Mouse (Mus musculus): Measurements from ENCODE around the gene Arf4. TPM values are rescaled to one million over a fixed set of nuclear protein-coding genes. Genes with fewer than 3 reads are reported as not detected.

Gene Arf4
- polyA plus RNA-seq (2012): 8.4 TPM in 2 replicates

DNA sequence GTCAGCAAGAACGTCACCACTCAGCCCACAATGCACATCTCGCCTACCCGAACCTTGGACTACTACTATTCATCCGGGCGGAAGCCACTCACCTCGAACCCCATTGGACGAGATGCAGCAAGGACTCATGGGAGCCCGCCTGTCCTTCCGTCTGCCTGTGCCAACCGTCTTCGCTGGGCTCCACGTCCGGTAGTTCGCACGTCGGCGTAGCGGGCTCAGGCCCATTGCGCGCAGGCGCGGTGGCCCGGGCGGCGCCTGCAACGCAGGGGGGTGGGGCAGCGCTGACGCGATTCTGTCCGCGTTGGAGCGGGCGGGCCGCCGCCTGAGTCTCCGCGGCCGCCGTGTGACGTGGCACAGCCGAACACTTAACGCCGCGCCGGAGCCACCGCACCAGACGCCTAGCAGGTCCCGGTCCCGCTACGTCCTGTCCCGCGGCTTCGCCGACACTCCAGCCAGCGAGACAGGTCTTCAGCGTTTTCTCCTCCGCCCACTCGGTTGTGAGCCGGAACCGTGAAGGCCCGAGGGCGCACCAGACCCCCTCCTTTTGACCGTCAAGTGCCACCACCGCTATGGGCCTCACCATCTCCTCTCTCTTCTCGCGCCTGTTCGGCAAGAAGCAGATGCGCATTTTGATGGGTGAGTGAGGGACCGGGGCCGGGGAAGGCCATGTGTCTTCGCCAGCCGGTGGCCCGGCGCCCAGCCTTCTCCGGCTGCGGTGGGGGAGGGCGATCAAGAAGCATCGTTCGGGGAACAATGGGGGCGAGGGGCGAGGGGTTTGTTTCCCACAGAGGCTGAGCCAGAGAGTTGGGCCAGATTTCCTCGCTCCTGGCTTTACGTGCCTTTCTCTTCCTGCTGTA lies at the start of gene Arf4:
TSS of gene Arf4 (plus strand) at position 224 of the 857 bp plus-strand sequence.
- no peak for TF ChIP-seq TAL1 (IDR thresholded peaks at IDR 0.05; ENCODE audit: low read length)
- TF ChIP-seq GATA1 (IDR thresholded peaks at IDR 0.05; ENCODE audit: low read length): no peak
- Histone ChIP-seq H3K4me1 (ENCODE audit: control insufficient read depth) (peaks cover 38% of the 10 kb centered on the region), H3K9me3 (ENCODE audit: control insufficient read depth, low read length) (no peaks in the 10 kb centered on the region), H3K27me3 (ENCODE audit: control insufficient read depth) (no peaks in the 10 kb centered on the region), H3K4me3 (replicated peaks) (peak within 1 kb of the TSS; percentile 99), H3K36me3 (ENCODE audit: control insufficient read depth) (peaks cover 7% of the 10 kb centered on the region)

DNA sequence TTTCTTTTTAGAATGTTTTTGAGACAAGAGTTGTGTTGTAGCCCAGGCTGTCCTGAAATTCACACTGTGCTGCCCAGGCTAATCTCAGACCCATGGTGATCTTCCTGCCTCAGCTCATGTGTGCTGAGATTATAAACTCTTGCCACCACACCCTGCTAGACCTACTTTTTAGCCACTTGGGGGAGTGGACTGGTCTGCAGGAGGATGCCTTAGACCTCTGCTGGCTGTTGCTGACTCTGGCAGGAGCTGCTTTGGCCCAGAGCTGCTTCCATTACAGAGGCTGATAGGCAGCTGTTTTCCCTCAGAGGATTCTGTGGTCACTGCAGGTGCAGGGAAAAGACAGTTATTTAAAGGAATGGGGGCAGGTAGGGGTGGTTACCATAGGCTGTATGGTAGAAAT lies 46.5 kb upstream of the Arf4 start:
- Histone ChIP-seq H3K9me3 (ENCODE audit: control insufficient read depth, low read length) (no peaks in the 10 kb centered on the region), H3K4me3 (replicated peaks) (no peak overlapping the region), H3K27me3 (ENCODE audit: control insufficient read depth) (no peaks in the 10 kb centered on the region), H3K4me1 (ENCODE audit: control insufficient read depth) (peaks cover 72% of the 10 kb centered on the region), H3K36me3 (ENCODE audit: control insufficient read depth) (peaks cover 24% of the 10 kb centered on the region)
- TF ChIP-seq TAL1 (IDR thresholded peaks at IDR 0.05; ENCODE audit: low read length): no peak
- TF ChIP-seq GATA1 (IDR thresholded peaks at IDR 0.05; ENCODE audit: low read length): no peak

DNA sequence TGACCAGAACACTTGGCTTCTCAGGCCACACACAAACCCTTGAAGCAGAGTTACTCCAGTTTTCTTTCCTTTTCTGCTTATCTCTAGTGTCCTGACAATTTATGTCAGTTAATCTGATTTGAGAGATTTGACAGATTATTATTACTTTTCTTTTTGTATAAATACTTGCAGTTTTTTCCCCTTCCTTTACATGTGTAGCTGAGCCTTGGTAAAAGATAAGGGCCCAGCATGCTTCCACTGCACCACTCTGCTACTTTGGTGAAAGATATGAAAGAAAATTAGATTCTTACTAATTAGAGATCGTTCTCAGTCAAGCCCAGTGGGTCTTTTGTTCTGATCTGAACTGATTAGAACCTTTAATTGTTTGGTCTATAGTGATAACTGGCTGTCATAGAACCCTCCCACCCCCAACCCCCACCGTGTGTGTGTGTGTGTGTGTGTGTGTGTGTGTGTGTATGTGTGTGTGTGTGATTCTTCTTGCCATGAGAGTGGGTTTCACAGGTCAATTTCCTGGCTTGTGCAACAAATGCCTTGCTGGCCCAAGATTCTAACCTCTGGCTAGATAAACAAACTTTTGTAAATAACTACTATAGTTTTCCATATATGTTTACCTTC lies 44.5 kb upstream of the Arf4 start:
- H3K27me3 ChIP-seq (ENCODE audit: control insufficient read depth): no peaks in the 10 kb centered on the region
- peaks cover 63% of the 10 kb centered on the region for H3K4me1 ChIP-seq (ENCODE audit: control insufficient read depth)
- peaks cover 36% of the 10 kb centered on the region for H3K36me3 ChIP-seq (ENCODE audit: control insufficient read depth)
- H3K9me3 ChIP-seq (ENCODE audit: control insufficient read depth, low read length): peaks cover 5% of the 10 kb centered on the region
- TF ChIP-seq TAL1 (IDR thresholded peaks at IDR 0.05; ENCODE audit: low read length) (no peak), GATA1 (IDR thresholded peaks at IDR 0.05; ENCODE audit: low read length) (no peak)
- no peak overlapping the region for H3K4me3 ChIP-seq (replicated peaks)

DNA sequence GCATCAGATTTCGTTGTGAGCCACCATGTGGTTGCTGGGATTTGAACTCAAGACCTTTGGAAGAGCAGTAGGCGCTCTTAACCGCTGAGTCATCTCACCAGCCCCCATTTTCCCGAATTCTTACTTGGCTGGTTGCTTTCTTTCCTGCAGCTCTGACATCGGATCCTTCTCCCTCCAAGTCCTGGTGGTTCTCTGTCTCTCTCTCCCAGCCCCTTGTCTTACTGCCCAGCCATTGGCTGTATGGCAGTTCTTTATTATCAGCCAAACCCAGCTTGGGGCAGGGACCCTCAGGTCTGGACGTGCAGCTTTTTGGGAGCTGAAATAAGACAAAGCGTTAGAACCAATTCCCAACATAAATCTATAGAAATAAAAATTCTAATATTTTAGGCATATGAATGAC lies 42.7 kb upstream of the Arf4 start:
- peak overlapping the region; percentile 12 for H3K4me3 ChIP-seq (replicated peaks)
- peaks cover 7% of the 10 kb centered on the region for H3K9me3 ChIP-seq (ENCODE audit: control insufficient read depth, low read length)
- no peak for TF ChIP-seq TAL1 (IDR thresholded peaks at IDR 0.05; ENCODE audit: low read length)
- no peak for TF ChIP-seq GATA1 (IDR thresholded peaks at IDR 0.05; ENCODE audit: low read length)
- H3K36me3 ChIP-seq (ENCODE audit: control insufficient read depth): peaks cover 43% of the 10 kb centered on the region
- no peaks in the 10 kb centered on the region for H3K27me3 ChIP-seq (ENCODE audit: control insufficient read depth)
- H3K4me1 ChIP-seq (ENCODE audit: control insufficient read depth): peaks cover 53% of the 10 kb centered on the region

DNA sequence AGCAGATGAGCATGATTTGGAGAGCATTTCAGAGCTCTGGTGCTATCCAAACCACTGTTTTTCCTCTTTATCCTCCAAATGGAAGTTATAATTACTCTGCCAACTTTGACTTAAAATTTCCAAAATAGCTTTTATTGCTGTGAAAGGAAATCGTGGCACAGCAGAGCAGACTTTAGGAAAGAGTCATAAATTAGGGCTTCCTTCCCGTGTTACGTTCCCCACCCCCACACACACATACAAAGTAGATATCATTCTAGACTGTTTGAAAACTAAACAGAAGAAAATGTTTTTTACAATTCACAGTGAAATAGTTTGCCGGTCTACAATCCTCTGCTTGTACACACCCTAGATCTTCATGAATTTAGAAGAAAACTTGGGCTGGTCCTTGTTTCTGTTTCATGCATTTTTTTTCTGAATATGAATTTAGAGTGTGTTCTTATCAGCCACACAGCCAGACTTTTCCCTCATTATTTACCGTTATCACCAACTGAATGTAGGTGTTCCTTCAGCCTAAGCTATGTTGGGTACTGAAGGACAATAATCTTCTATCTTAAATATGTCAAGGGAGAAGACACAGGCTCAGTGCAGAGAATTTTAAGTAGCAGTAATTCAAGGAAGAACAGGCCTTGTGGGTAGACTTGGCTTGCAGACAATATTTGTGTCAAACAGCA lies 42.0 kb upstream of the Arf4 start:
- H3K36me3 ChIP-seq (ENCODE audit: control insufficient read depth): peaks cover 45% of the 10 kb centered on the region
- H3K4me3 ChIP-seq (replicated peaks): peak overlapping the region; percentile 26
- H3K4me1 ChIP-seq (ENCODE audit: control insufficient read depth): peaks cover 53% of the 10 kb centered on the region
- H3K9me3 ChIP-seq (ENCODE audit: control insufficient read depth, low read length): peaks cover 7% of the 10 kb centered on the region
- TF ChIP-seq GATA1 (IDR thresholded peaks at IDR 0.05; ENCODE audit: low read length) (no peak), TAL1 (IDR thresholded peaks at IDR 0.05; ENCODE audit: low read length) (no peak)
- no peaks in the 10 kb centered on the region for H3K27me3 ChIP-seq (ENCODE audit: control insufficient read depth)

DNA sequence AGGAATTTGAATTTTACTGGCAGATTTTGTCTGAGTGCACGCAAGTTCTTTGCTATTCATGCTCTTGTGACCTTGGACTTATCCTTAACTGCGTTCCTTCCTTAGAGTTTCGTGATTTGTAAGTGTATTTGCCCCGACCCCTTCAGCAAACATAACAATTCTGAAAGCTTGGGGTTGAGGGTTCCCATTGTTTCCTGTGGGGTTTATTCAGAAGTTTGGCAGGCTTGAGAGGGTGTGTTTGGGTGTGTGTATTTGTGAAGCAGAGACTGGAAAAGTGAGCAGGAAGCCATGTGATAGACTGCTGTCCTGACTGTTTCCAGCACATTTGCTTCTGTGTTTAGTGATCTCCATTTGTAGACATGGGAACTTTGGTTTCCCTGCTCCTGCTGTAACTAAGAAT lies 32.5 kb upstream of the Arf4 start:
- TF ChIP-seq TAL1 (IDR thresholded peaks at IDR 0.05; ENCODE audit: low read length) (no peak), GATA1 (IDR thresholded peaks at IDR 0.05; ENCODE audit: low read length) (no peak)
- no peaks in the 10 kb centered on the region for H3K9me3 ChIP-seq (ENCODE audit: control insufficient read depth, low read length)
- H3K27me3 ChIP-seq (ENCODE audit: control insufficient read depth): no peaks in the 10 kb centered on the region
- peaks cover 70% of the 10 kb centered on the region for H3K36me3 ChIP-seq (ENCODE audit: control insufficient read depth)
- no peaks in the 10 kb centered on the region for H3K4me1 ChIP-seq (ENCODE audit: control insufficient read depth)
- H3K4me3 ChIP-seq (replicated peaks): no peak overlapping the region

DNA sequence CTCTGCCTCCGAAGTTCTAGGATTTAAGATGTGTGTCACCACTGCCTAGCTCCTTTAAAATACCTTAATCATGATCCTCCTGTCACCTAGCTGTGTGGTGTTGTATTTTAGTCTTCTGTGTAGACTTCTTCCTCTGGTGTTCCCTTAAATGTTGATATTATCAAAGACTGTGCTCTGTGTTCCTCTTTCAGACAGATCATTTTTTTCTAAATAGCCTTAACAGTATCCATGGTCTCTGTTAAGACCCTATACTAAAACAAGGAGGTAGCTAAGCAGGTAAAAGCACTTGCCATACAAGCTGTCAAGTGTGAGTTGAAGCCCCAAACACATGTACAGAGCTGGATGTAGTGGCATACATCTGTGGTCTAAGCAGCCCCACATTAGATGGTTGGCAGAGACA lies 28.2 kb upstream of the Arf4 start:
- no peaks in the 10 kb centered on the region for H3K4me1 ChIP-seq (ENCODE audit: control insufficient read depth)
- no peaks in the 10 kb centered on the region for H3K9me3 ChIP-seq (ENCODE audit: control insufficient read depth, low read length)
- H3K36me3 ChIP-seq (ENCODE audit: control insufficient read depth): peaks cover 76% of the 10 kb centered on the region
- TF ChIP-seq GATA1 (IDR thresholded peaks at IDR 0.05; ENCODE audit: low read length): no peak
- TF ChIP-seq TAL1 (IDR thresholded peaks at IDR 0.05; ENCODE audit: low read length): no peak
- H3K4me3 ChIP-seq (replicated peaks): no peak overlapping the region
- H3K27me3 ChIP-seq (ENCODE audit: control insufficient read depth): no peaks in the 10 kb centered on the region

DNA sequence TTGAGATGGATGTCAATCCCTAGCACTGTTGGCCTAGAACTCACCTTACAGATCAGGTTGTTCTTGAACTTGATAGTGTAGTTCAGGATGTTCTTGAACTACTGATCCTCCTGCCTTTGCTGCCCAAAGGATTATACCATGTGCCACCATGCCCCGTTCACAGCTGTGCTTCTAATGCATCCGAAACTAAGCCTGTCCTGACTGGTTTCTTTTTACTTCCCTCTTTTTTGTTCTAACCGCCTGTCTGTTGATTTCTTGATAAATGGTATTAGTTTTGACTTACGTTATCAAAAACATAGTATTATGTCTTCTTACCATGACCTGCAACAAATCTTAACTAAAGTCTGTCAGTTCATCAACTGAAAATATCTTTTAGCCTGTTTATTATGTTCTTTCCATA lies 27.2 kb upstream of the Arf4 start:
- Histone ChIP-seq H3K36me3 (ENCODE audit: control insufficient read depth) (peaks cover 70% of the 10 kb centered on the region), H3K4me1 (ENCODE audit: control insufficient read depth) (no peaks in the 10 kb centered on the region), H3K4me3 (replicated peaks) (no peak overlapping the region), H3K27me3 (ENCODE audit: control insufficient read depth) (no peaks in the 10 kb centered on the region), H3K9me3 (ENCODE audit: control insufficient read depth, low read length) (no peaks in the 10 kb centered on the region)
- TF ChIP-seq GATA1 (IDR thresholded peaks at IDR 0.05; ENCODE audit: low read length): no peak

DNA sequence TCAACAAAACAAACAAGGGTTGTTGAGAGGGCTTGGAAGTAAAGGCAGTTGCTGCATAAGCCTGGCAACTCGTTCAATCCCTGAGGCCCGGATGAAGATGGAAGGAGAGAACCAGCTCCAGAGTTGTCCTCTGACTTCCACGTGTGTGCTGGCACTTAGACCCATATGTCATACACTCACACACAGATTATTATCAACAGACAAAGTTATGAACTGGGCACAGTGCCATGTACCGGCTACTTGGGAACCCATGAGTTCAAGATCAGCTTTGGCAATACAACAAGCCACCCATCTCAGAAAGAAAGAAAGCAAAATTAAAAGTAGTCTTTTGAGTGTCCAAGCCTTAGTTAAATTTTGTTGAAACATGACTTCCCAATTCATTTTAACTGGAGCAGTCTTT lies 12.6 kb upstream of the Arf4 start:
- Histone ChIP-seq H3K36me3 (ENCODE audit: control insufficient read depth) (peaks cover 88% of the 10 kb centered on the region), H3K4me3 (replicated peaks) (no peak overlapping the region), H3K4me1 (ENCODE audit: control insufficient read depth) (no peaks in the 10 kb centered on the region), H3K27me3 (ENCODE audit: control insufficient read depth) (no peaks in the 10 kb centered on the region), H3K9me3 (ENCODE audit: control insufficient read depth, low read length) (no peaks in the 10 kb centered on the region)
- TF ChIP-seq GATA1 (IDR thresholded peaks at IDR 0.05; ENCODE audit: low read length) (no peak), TAL1 (IDR thresholded peaks at IDR 0.05; ENCODE audit: low read length) (no peak)
